Mouse (Mus musculus) ES-Bruce4 (cell line): Measurements from ENCODE around the gene Antxr1. TPM values are rescaled to one million over a fixed set of nuclear protein-coding genes. Genes with fewer than 3 reads are reported as not detected.

Source experiments
- H3K27ac ChIP-seq: 2 replicates; pipeline ENCODE4 v1.5.1; 2012; ENCODE audit warnings: low read length, inconsistent platforms; ENCODE audit not compliant: insufficient read depth
- H3K27me3 ChIP-seq: 2 replicates; pipeline ENCODE4 v1.6.1; 2012; ENCODE audit warnings: mild to moderate bottlenecking, low read length, inconsistent platforms; ENCODE audit not compliant: control insufficient read depth, poor library complexity, insufficient read depth, severe bottlenecking
- H3K36me3 ChIP-seq: 2 replicates; pipeline ENCODE4 v1.6.1; 2012; ENCODE audit warnings: inconsistent platforms, mild to moderate bottlenecking, low read length, moderate library complexity; ENCODE audit not compliant: control insufficient read depth, poor library complexity, insufficient read depth, severe bottlenecking
- H3K4me1 ChIP-seq: one replicate; pipeline ENCODE4 v1.8.1; 2011; ENCODE audit warnings: low read length; ENCODE audit not compliant: control insufficient read depth, insufficient read depth
- H3K4me3 ChIP-seq: 2 replicates; pipeline ENCODE4 v1.5.1; 2011; ENCODE audit warnings: low read depth, mild to moderate bottlenecking, low read length
- H3K9ac ChIP-seq: 2 replicates; pipeline ENCODE4 v1.6.1; 2012; ENCODE audit warnings: low read depth, mild to moderate bottlenecking, inconsistent platforms; ENCODE audit not compliant: poor library complexity, severe bottlenecking
- H3K9me3 ChIP-seq: replicated peaks from 2 replicates; pipeline ENCODE4 v1.6.1; 2012; ENCODE audit warnings: mild to moderate bottlenecking, low read length, inconsistent platforms; ENCODE audit not compliant: control insufficient read depth, poor library complexity, insufficient read depth, severe bottlenecking
- CTCF ChIP-seq: IDR thresholded peaks from one replicate; pipeline ENCODE4 v1.8.1; 2011; ENCODE audit warnings: low read depth, low read length
- EP300 ChIP-seq: IDR thresholded peaks from 2 replicates; pipeline ENCODE4 v1.6.1; 2011; ENCODE audit warnings: low read depth, low read length; ENCODE audit not compliant: insufficient read depth
- POLR2A ChIP-seq: IDR thresholded peaks from one replicate; pipeline ENCODE4 v1.8.1; 2011; ENCODE audit warnings: low read length; ENCODE audit not compliant: insufficient read depth
- polyA plus RNA-seq: library from polyadenylated mRNA; stranded (reverse); fragments of >200 nt; gene quantifications from 2 replicates; pipeline ENCODE4 v1.2.4, GENCODE M21; 2011; ENCODE audit warnings: low read depth; ENCODE audit not compliant: missing spikeins, insufficient read depth, insufficient read length

The Antxr1 gene
- polyA plus RNA-seq, 1 experiment: 1.6 TPM

DNA sequence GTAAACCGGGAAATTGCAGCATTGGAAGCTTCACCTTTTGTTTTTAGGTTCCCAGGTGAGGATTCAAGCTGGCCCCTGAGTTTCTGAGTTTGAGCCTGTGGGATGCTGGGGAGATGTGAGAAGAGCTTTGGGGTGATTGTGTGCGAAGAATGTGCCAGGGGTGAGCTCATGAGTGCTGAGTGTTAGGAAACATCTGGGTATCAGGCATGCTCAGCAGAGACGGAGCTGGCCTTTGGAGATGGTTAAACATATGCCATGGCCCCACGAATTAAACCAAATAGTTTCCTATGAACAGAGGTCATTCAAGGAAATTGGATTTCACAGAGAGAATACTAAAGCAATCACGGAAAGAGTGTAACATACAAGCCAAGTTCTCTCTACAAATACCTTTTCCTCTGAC, 193.4 kb downstream of the Antxr1 start:
- no peaks in the 10 kb centered on the region for H3K9me3 ChIP-seq
- no peak overlapping the region for H3K9ac ChIP-seq
- no peaks in the 10 kb centered on the region for H3K36me3 ChIP-seq
- no peak overlapping the region for H3K4me3 ChIP-seq
- no peaks in the 10 kb centered on the region for H3K27me3 ChIP-seq
- no peak for TF ChIP-seq POLR2A
- no peak for TF ChIP-seq CTCF
- TF ChIP-seq EP300: no peak
- H3K4me1 ChIP-seq: no peaks in the 10 kb centered on the region
- no peak overlapping the region for H3K27ac ChIP-seq

DNA sequence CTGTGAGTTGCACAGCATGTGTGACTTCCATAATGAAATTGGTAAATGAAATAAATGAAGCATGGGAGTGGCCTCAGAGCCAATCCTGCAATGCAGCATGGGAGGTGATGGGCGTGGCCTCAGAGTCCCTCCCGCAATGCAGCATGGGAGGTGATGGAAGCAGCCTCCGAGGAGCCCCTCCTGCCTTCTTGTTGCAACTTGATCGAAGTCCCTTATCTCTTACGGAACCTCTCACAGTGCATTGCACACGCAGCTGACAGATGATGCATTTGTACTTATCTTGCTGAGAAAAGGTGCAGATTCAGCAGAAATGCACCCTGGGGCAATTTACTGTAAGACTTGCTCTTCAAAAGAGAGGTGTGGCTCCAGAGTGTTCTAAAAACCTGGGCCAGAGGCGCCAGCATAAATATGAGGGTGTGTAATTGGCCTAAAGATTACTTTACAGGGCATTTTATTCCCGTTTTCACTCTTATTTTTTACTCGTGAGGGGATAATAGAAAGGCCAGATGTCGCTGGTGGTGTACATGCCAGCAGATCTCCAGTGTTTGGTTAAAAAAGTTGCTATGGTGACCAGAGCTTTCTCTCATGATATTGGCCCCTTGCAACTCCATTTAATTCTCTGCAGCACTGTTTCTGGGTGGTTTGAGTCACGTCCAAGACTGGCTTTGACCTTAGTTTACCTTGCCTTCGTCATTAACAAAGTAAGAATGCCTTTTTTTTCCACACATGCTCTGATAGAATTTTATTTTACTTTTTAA, 195.6 kb downstream of the Antxr1 start:
- H3K27ac ChIP-seq: no peak overlapping the region
- H3K9ac ChIP-seq: no peak overlapping the region
- H3K4me1 ChIP-seq: no peaks in the 10 kb centered on the region
- TF ChIP-seq EP300: no peak
- TF ChIP-seq CTCF: no peak
- TF ChIP-seq POLR2A: no peak
- H3K4me3 ChIP-seq: no peak overlapping the region
- H3K9me3 ChIP-seq: no peaks in the 10 kb centered on the region
- no peaks in the 10 kb centered on the region for H3K27me3 ChIP-seq
- no peaks in the 10 kb centered on the region for H3K36me3 ChIP-seq

- H3K4me1 ChIP-seq: no peaks in the 10 kb centered on the region
- no peak overlapping the region for H3K27ac ChIP-seq
- no peak overlapping the region for H3K9ac ChIP-seq
- H3K27me3 ChIP-seq: no peaks in the 10 kb centered on the region
- no peaks in the 10 kb centered on the region for H3K36me3 ChIP-seq
- TF ChIP-seq CTCF (no peak), POLR2A (no peak), EP300 (no peak)
- H3K4me3 ChIP-seq: no peak overlapping the region
- no peaks in the 10 kb centered on the region for H3K9me3 ChIP-seq
These were observed 197.1 kb downstream of the Antxr1 start for GRCm38 (mm10) chr6:87138479-87138878.

GRCm38 (mm10) chr6:87133966-87134546, 201.6 kb downstream of the Antxr1 start:
- no peak overlapping the region for H3K4me3 ChIP-seq
- H3K4me1 ChIP-seq: no peaks in the 10 kb centered on the region
- TF ChIP-seq CTCF (no peak), EP300 (no peak)
- H3K9me3 ChIP-seq: 0 out of 2 replicates have a peak, but pooled peaks cover 6% of the 10 kb centered on the region
- H3K36me3 ChIP-seq: no peaks in the 10 kb centered on the region
- H3K27me3 ChIP-seq: no peaks in the 10 kb centered on the region
- no peak overlapping the region for H3K9ac ChIP-seq
- H3K27ac ChIP-seq: no peak overlapping the region

DNA sequence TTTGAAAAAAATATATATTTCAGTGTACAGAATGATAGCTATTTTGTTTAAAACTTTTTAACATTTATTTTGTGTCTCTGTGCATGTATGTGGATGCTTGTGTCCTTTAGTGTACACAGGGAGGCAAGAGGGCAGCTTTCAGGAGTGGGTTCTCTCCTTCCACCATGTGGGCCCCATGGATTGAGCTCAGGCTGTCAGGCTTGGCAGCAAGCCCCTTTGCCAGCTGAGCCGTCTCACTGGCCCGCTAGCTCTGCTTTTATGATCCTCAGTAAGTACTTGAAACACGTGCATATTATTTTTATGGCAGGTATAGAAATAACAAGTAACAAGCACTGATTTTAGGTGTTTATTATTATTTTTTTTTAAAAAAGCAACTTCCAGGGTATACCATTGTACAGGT, 202.1 kb downstream of the Antxr1 start:
- H3K9me3 ChIP-seq: 0 out of 2 replicates have a peak, but pooled peaks cover 6% of the 10 kb centered on the region
- H3K27me3 ChIP-seq: no peaks in the 10 kb centered on the region
- no peak overlapping the region for H3K4me3 ChIP-seq
- no peaks in the 10 kb centered on the region for H3K36me3 ChIP-seq
- H3K4me1 ChIP-seq: no peaks in the 10 kb centered on the region
- H3K27ac ChIP-seq: no peak overlapping the region
- H3K9ac ChIP-seq: no peak overlapping the region
- TF ChIP-seq EP300 (no peak), POLR2A (no peak), CTCF (no peak)

GRCm38 (mm10) chr6:87131078-87131477, 204.5 kb downstream of the Antxr1 start:
- Histone ChIP-seq H3K36me3 (no peaks in the 10 kb centered on the region), H3K4me3 (no peak overlapping the region), H3K27ac (no peak overlapping the region), H3K27me3 (no peaks in the 10 kb centered on the region), H3K9me3 (0 out of 2 replicates have a peak, but pooled peaks cover 6% of the 10 kb centered on the region), H3K4me1 (no peaks in the 10 kb centered on the region), H3K9ac (no peak overlapping the region)
- TF ChIP-seq EP300: no peak
- TF ChIP-seq CTCF: no peak
- TF ChIP-seq POLR2A: no peak
